Mouse (Mus musculus): ENCODE data around the gene Urb2.
"Not testable (repeated sequence)": the region's sequence is repeated elsewhere in the genome, so short reads cannot be mapped to it uniquely, and the experiment has no call there.

The Urb2 gene

GRCm38 (mm10) chr8:124014299-124014698 is 7.0 kb upstream of the Urb2 start:
- in situ Hi-C loops (cut with MboI, MseI) = not testable (repeated sequence)

GRCm38 (mm10) chr8:124014751-124015150 is 6.6 kb upstream of the Urb2 start:
- in situ Hi-C loops (cut with MboI, MseI) = no loop called here

GRCm38 (mm10) chr8:124019782-124020181 is 1.5 kb upstream of the Urb2 start:
- in situ Hi-C loops (cut with MboI, MseI) = no loop called here

GRCm38 (mm10) chr8:124020439-124021236 is 670 bp upstream of the Urb2 start:
- in situ Hi-C loops (cut with MboI, MseI) = no loop called here

- in situ Hi-C loops (cut with MboI, MseI) = not testable (repeated sequence)
Measured at GRCm38 (mm10) chr8:124026265-124026664, 5.0 kb downstream of the Urb2 start.

- in situ Hi-C loops (cut with MboI, MseI) = no loop called here
Measured at GRCm38 (mm10) chr8:124027831-124028230, 6.5 kb downstream of the Urb2 start.

GRCm38 (mm10) chr8:124033400-124033799 is 12.1 kb downstream of the Urb2 start:
- in situ Hi-C loops (cut with MboI, MseI) = loop anchor here (10.0 kb wide), 1 partner anchor 1659 kb away; the partner anchor contains the start of gene Zc3h18

- in situ Hi-C loops (cut with MboI, MseI) = loop anchor here (10.0 kb wide), 1 partner anchor 1663 kb away; the partner anchor contains the start of gene Zc3h18
Measured at GRCm38 (mm10) chr8:124038121-124038520, 16.8 kb downstream of the Urb2 start.

GRCm38 (mm10) chr8:124039351-124039750 is 18.0 kb downstream of the Urb2 start:
- in situ Hi-C loops (cut with MboI, MseI) = loop anchor here (10.0 kb wide), 1 partner anchor 1665 kb away; the partner anchor contains the start of gene Zc3h18

GRCm38 (mm10) chr8:124042201-124042600 is 20.9 kb downstream of the Urb2 start:
- in situ Hi-C loops (cut with MboI, MseI) = no loop called here

GRCm38 (mm10) chr8:124044421-124044820 is 23.1 kb downstream of the Urb2 start:
- in situ Hi-C loops (cut with MboI, MseI) = no loop called here

GRCm38 (mm10) chr8:124044931-124045330 is 23.6 kb downstream of the Urb2 start:
- in situ Hi-C loops (cut with MboI, MseI) = no loop called here

- in situ Hi-C loops (cut with MboI, MseI) = no loop called here
Measured at GRCm38 (mm10) chr8:124045856-124046255, 24.5 kb downstream of the Urb2 start.

- in situ Hi-C loops (cut with MboI, MseI) = loop anchor here (5.0 kb wide), 1 partner anchor 295 kb away; no protein-coding TSS in a partner anchor
Measured at GRCm38 (mm10) chr8:124052110-124052509, 30.8 kb downstream of the Urb2 start.

- in situ Hi-C loops (cut with MboI, MseI) = loop anchor here (5.0 kb wide), 1 partner anchor 295 kb away; no protein-coding TSS in a partner anchor
Measured at GRCm38 (mm10) chr8:124052568-124052967, 31.3 kb downstream of the Urb2 start.

GRCm38 (mm10) chr8:124056832-124057655 is 35.7 kb downstream of the Urb2 start:
- in situ Hi-C loops (cut with MboI, MseI) = no loop called here

- in situ Hi-C loops (cut with MboI, MseI) = no loop called here
Measured at GRCm38 (mm10) chr8:124066325-124067058, 45.2 kb downstream of the Urb2 start.

- in situ Hi-C loops (cut with MboI, MseI) = no loop called here
Measured at GRCm38 (mm10) chr8:124067059-124067750, 45.9 kb downstream of the Urb2 start.

- in situ Hi-C loops (cut with MboI, MseI) = no loop called here
Measured at GRCm38 (mm10) chr8:124070363-124071324, 49.3 kb downstream of the Urb2 start.

- in situ Hi-C loops (cut with MboI, MseI) = no loop called here
Measured at GRCm38 (mm10) chr8:124075977-124076376, 54.7 kb downstream of the Urb2 start.

Measured in T-helper 2 cell (primary cell).